Mouse (Mus musculus): ENCODE data around the gene Trp53i11. TPM values are rescaled to one million over a fixed set of nuclear protein-coding genes. Genes with fewer than 3 reads are reported as not detected.

Gene Trp53i11
- polyA plus RNA-seq, 1 experiment from 2014 or later, result 281 TPM

- H3K9me3 ChIP-seq, result no peaks in the 10 kb centered on the region
- no peaks in the 10 kb centered on the region for H3K27me3 ChIP-seq (ENCODE audit: insufficient read depth, poor library complexity, severe bottlenecking)
- no peaks in the 10 kb centered on the region for H3K36me3 ChIP-seq
- H3K4me1 ChIP-seq (replicated peaks), result peaks cover 18% of the 10 kb centered on the region
- no peak overlapping the region for H3K4me3 ChIP-seq
- DNase-seq (ENCODE audit: low spot score), result no peak
- 88% methylated on average over 7 of the region's 7 CpGs for WGBS
- H3K27ac ChIP-seq, result no peak overlapping the region
These were observed 25.3 kb upstream of the Trp53i11 start for GRCm38 (mm10) chr2:93161914-93162664.

GRCm38 (mm10) chr2:93162791-93163190 is 24.6 kb upstream of the Trp53i11 start:
- no peaks in the 10 kb centered on the region for H3K36me3 ChIP-seq
- no peak overlapping the region for H3K4me3 ChIP-seq
- no peak overlapping the region for H3K27ac ChIP-seq
- no peaks in the 10 kb centered on the region for H3K27me3 ChIP-seq (ENCODE audit: insufficient read depth, poor library complexity, severe bottlenecking)
- DNase-seq (ENCODE audit: low spot score), result no peak
- 78% methylated on average over 4 of the region's 4 CpGs for WGBS
- H3K9me3 ChIP-seq, result no peaks in the 10 kb centered on the region
- H3K4me1 ChIP-seq (replicated peaks), result peaks cover 18% of the 10 kb centered on the region

- Histone ChIP-seq H3K4me3 (no peak overlapping the region), H3K27me3 (ENCODE audit: insufficient read depth, poor library complexity, severe bottlenecking) (no peaks in the 10 kb centered on the region), H3K9me3 (no peaks in the 10 kb centered on the region), H3K27ac (0 out of 2 replicates have a peak overlapping the region, but pooled peaks have one; percentile 9), H3K4me1 (replicated peaks) (peaks cover 18% of the 10 kb centered on the region), H3K36me3 (no peaks in the 10 kb centered on the region)
- no peak for DNase-seq (ENCODE audit: low spot score)
- WGBS, result 47% methylated on average over 2 of the region's 2 CpGs
These were observed 24.0 kb upstream of the Trp53i11 start for GRCm38 (mm10) chr2:93163317-93163716.

GRCm38 (mm10) chr2:93163750-93164335 is 23.5 kb upstream of the Trp53i11 start:
- Histone ChIP-seq H3K9me3 (no peaks in the 10 kb centered on the region), H3K4me1 (replicated peaks) (peaks cover 18% of the 10 kb centered on the region), H3K27ac (no peak overlapping the region), H3K4me3 (no peak overlapping the region), H3K36me3 (no peaks in the 10 kb centered on the region), H3K27me3 (ENCODE audit: insufficient read depth, poor library complexity, severe bottlenecking) (no peaks in the 10 kb centered on the region)
- 82% methylated on average over 6 of the region's 6 CpGs for WGBS
- DNase-seq (ENCODE audit: low spot score), result no peak

- peak overlapping the region; percentile 30; the same call in 1 of the 2 replicates for H3K27ac ChIP-seq
- WGBS, result 80% methylated on average over 6 of the region's 6 CpGs
- DNase-seq (ENCODE audit: low spot score), result no peak
These were observed 21.1 kb upstream of the Trp53i11 start for GRCm38 (mm10) chr2:93166295-93166694.

GRCm38 (mm10) chr2:93166734-93167406 is 20.5 kb upstream of the Trp53i11 start:
- peaks cover 25% of the 10 kb centered on the region for H3K4me1 ChIP-seq (replicated peaks)
- WGBS, result 87% methylated on average over 14 of the region's 14 CpGs

More at GRCm38 (mm10) chr2:93166295-93166694, 21.1 kb upstream of the Trp53i11 start:
- Histone ChIP-seq H3K27me3 (ENCODE audit: insufficient read depth, poor library complexity, severe bottlenecking) (peaks cover 8% of the 10 kb centered on the region; the same call in 1 of the 2 replicates), H3K4me1 (replicated peaks) (peaks cover 20% of the 10 kb centered on the region), H3K4me3 (no peak overlapping the region), H3K9me3 (no peaks in the 10 kb centered on the region), H3K36me3 (no peaks in the 10 kb centered on the region)

GRCm38 (mm10) chr2:93170156-93170844 is 17.0 kb upstream of the Trp53i11 start:
- Histone ChIP-seq H3K4me3 (no peak overlapping the region), H3K27me3 (ENCODE audit: insufficient read depth, poor library complexity, severe bottlenecking) (peaks cover 16% of the 10 kb centered on the region; the same call in 1 of the 2 replicates), H3K4me1 (replicated peaks) (peaks cover 54% of the 10 kb centered on the region), H3K36me3 (no peaks in the 10 kb centered on the region), H3K27ac (0 out of 2 replicates have a peak overlapping the region, but pooled peaks have one; percentile 73), H3K9me3 (no peaks in the 10 kb centered on the region)
- no peak for DNase-seq (ENCODE audit: low spot score)
- 78% methylated on average over 19 of the region's 19 CpGs for WGBS

More at GRCm38 (mm10) chr2:93166734-93167406, 20.5 kb upstream of the Trp53i11 start:
- DNase-seq (ENCODE audit: low spot score), result no peak
- no peak overlapping the region for H3K4me3 ChIP-seq
- no peaks in the 10 kb centered on the region for H3K36me3 ChIP-seq
- H3K27ac ChIP-seq, result peak overlapping the region; percentile 30; the same call in 1 of the 2 replicates
- peaks cover 11% of the 10 kb centered on the region; the same call in 1 of the 2 replicates for H3K27me3 ChIP-seq (ENCODE audit: insufficient read depth, poor library complexity, severe bottlenecking)
- no peaks in the 10 kb centered on the region for H3K9me3 ChIP-seq

GRCm38 (mm10) chr2:93170845-93171200 is 16.5 kb upstream of the Trp53i11 start:
- Histone ChIP-seq H3K36me3 (no peaks in the 10 kb centered on the region), H3K27me3 (ENCODE audit: insufficient read depth, poor library complexity, severe bottlenecking) (peaks cover 20% of the 10 kb centered on the region), H3K4me3 (no peak overlapping the region), H3K4me1 (replicated peaks) (peaks cover 59% of the 10 kb centered on the region), H3K27ac (peak overlapping the region; percentile 73; the same call in 1 of the 2 replicates), H3K9me3 (no peaks in the 10 kb centered on the region)
- 87% methylated on average over 5 of the region's 5 CpGs for WGBS
- no peak for DNase-seq (ENCODE audit: low spot score)

GRCm38 (mm10) chr2:93171929-93172328 is 15.4 kb upstream of the Trp53i11 start:
- peaks cover 30% of the 10 kb centered on the region for H3K27me3 ChIP-seq (ENCODE audit: insufficient read depth, poor library complexity, severe bottlenecking)
- peak overlapping the region; percentile 73; the same call in 1 of the 2 replicates for H3K27ac ChIP-seq
- WGBS, result 88% methylated on average over 6 of the region's 6 CpGs
- DNase-seq (ENCODE audit: low spot score), result no peak
- peaks cover 62% of the 10 kb centered on the region for H3K4me1 ChIP-seq (replicated peaks)
- no peak overlapping the region for H3K4me3 ChIP-seq
- no peaks in the 10 kb centered on the region for H3K36me3 ChIP-seq
- no peaks in the 10 kb centered on the region for H3K9me3 ChIP-seq

- H3K4me1 ChIP-seq (replicated peaks), result peaks cover 68% of the 10 kb centered on the region
- DNase-seq (ENCODE audit: low spot score), result peak; percentile 44
These were observed 14.9 kb upstream of the Trp53i11 start for GRCm38 (mm10) chr2:93172460-93172859.

GRCm38 (mm10) chr2:93174159-93174558 is 13.2 kb upstream of the Trp53i11 start:
- Histone ChIP-seq H3K36me3 (no peaks in the 10 kb centered on the region), H3K4me1 (replicated peaks) (peaks cover 85% of the 10 kb centered on the region), H3K9me3 (no peaks in the 10 kb centered on the region), H3K4me3 (no peak overlapping the region), H3K27me3 (ENCODE audit: insufficient read depth, poor library complexity, severe bottlenecking) (peaks cover 51% of the 10 kb centered on the region), H3K27ac (peak overlapping the region; percentile 91)
- 9% methylated on average over 5 of the region's 5 CpGs for WGBS
- DNase-seq (ENCODE audit: low spot score), result peak; percentile 66

More at GRCm38 (mm10) chr2:93172460-93172859, 14.9 kb upstream of the Trp53i11 start:
- WGBS, result 48% methylated on average over 5 of the region's 5 CpGs
- Histone ChIP-seq H3K27me3 (ENCODE audit: insufficient read depth, poor library complexity, severe bottlenecking) (peaks cover 34% of the 10 kb centered on the region), H3K36me3 (no peaks in the 10 kb centered on the region), H3K27ac (peak overlapping the region; percentile 73), H3K4me3 (no peak overlapping the region), H3K9me3 (no peaks in the 10 kb centered on the region)

GRCm38 (mm10) chr2:93175278-93175677 is 12.1 kb upstream of the Trp53i11 start:
- Histone ChIP-seq H3K4me3 (no peak overlapping the region), H3K36me3 (no peaks in the 10 kb centered on the region), H3K27me3 (ENCODE audit: insufficient read depth, poor library complexity, severe bottlenecking) (peaks cover 59% of the 10 kb centered on the region), H3K27ac (peak overlapping the region; percentile 91), H3K4me1 (replicated peaks) (peaks cover 96% of the 10 kb centered on the region), H3K9me3 (no peaks in the 10 kb centered on the region)
- DNase-seq (ENCODE audit: low spot score), result peak; percentile 30
- 27% methylated on average over 5 of the region's 5 CpGs for WGBS

Data from hindbrain, embryonic 10.5 days (tissue).